Mouse (Mus musculus): ENCODE results near the gene Sbno2. TPM values are rescaled to one million over a fixed set of nuclear protein-coding genes. Genes with fewer than 3 reads are reported as not detected.

The Sbno2 gene
- polyA plus RNA-seq, 1 experiment from 2014 or later = 13.2 TPM

Other genes starting within 250 kb of the Sbno2 start
- gene Prtn3, start 231.1 kb downstream of the Sbno2 start, polyA plus RNA-seq (2014; fragmentation: Nextera tagmentation; extraction: Ambion mirVana) = 2.9 and 5.6 TPM in 2 replicates
- gene Plppr3, start 230.9 kb downstream of the Sbno2 start, polyA plus RNA-seq (2014; fragmentation: Nextera tagmentation; extraction: Ambion mirVana) = 41.3 and 51.7 TPM in 2 replicates
- 0.88 and 3.3 TPM in 2 replicates for gene Elane, start 219.3 kb downstream of the Sbno2 start, polyA plus RNA-seq (2014; fragmentation: Nextera tagmentation; extraction: Ambion mirVana)
- gene Cfd, start 214.7 kb downstream of the Sbno2 start, polyA plus RNA-seq (2014; fragmentation: Nextera tagmentation; extraction: Ambion mirVana) = not detected in 2 replicates
- gene Med16, start 196.6 kb downstream of the Sbno2 start, polyA plus RNA-seq (2014; fragmentation: Nextera tagmentation; extraction: Ambion mirVana) = 43.4 and 46.4 TPM in 2 replicates
- gene Gm26602, start 194.7 kb downstream of the Sbno2 start, polyA plus RNA-seq (2014; fragmentation: Nextera tagmentation; extraction: Ambion mirVana) = 5.3 TPM in 1 of 2 replicates, not detected in the other
- 0.81 and 1.0 TPM in 2 replicates for gene Kiss1r, start 188.6 kb downstream of the Sbno2 start, polyA plus RNA-seq (2014; fragmentation: Nextera tagmentation; extraction: Ambion mirVana)
- 143 and 151 TPM in 2 replicates for gene R3hdm4, start 184.4 kb downstream of the Sbno2 start, polyA plus RNA-seq (2014; fragmentation: Nextera tagmentation; extraction: Ambion mirVana)
- gene Arid3a, start 178.5 kb downstream of the Sbno2 start, polyA plus RNA-seq (2014; fragmentation: Nextera tagmentation; extraction: Ambion mirVana) = 12.7 and 14.0 TPM in 2 replicates
- gene Wdr18, start 145.4 kb downstream of the Sbno2 start, polyA plus RNA-seq (2014; fragmentation: Nextera tagmentation; extraction: Ambion mirVana) = 97.2 and 107 TPM in 2 replicates
- gene Grin3b, start 134.9 kb downstream of the Sbno2 start, polyA plus RNA-seq (2014; fragmentation: Nextera tagmentation; extraction: Ambion mirVana) = 0.32 and 0.36 TPM in 2 replicates
- 15.6 and 16.7 TPM in 2 replicates for gene Tmem259, start 121.2 kb downstream of the Sbno2 start, polyA plus RNA-seq (2014; fragmentation: Nextera tagmentation; extraction: Ambion mirVana)
- 397 and 424 TPM in 2 replicates for gene Cnn2, start 117.0 kb downstream of the Sbno2 start, polyA plus RNA-seq (2014; fragmentation: Nextera tagmentation; extraction: Ambion mirVana)
- 3.2 and 3.6 TPM in 2 replicates for gene Abca7, start 109.1 kb downstream of the Sbno2 start, polyA plus RNA-seq (2014; fragmentation: Nextera tagmentation; extraction: Ambion mirVana)
- 5.1 and 5.7 TPM in 2 replicates for gene Arhgap45, start 88.9 kb downstream of the Sbno2 start, polyA plus RNA-seq (2014; fragmentation: Nextera tagmentation; extraction: Ambion mirVana)
- gene Polr2e, start 65.8 kb downstream of the Sbno2 start, polyA plus RNA-seq (2014; fragmentation: Nextera tagmentation; extraction: Ambion mirVana) = 220 TPM in 2 replicates
- 434 and 466 TPM in 2 replicates for gene Gpx4, start 58.4 kb downstream of the Sbno2 start, polyA plus RNA-seq (2014; fragmentation: Nextera tagmentation; extraction: Ambion mirVana)
- gene Stk11, start 10.2 kb upstream of the Sbno2 start, polyA plus RNA-seq (2014; fragmentation: Nextera tagmentation; extraction: Ambion mirVana) = 25.2 and 25.9 TPM in 2 replicates
- gene Atp5d, start 33.1 kb upstream of the Sbno2 start, polyA plus RNA-seq (2014; fragmentation: Nextera tagmentation; extraction: Ambion mirVana) = 481 and 531 TPM in 2 replicates
- 7.5 and 10.1 TPM in 2 replicates for gene Cbarp, start 35.3 kb upstream of the Sbno2 start, polyA plus RNA-seq (2014; fragmentation: Nextera tagmentation; extraction: Ambion mirVana)
- 29.3 and 32.1 TPM in 2 replicates for gene Midn, start 42.7 kb upstream of the Sbno2 start, polyA plus RNA-seq (2014; fragmentation: Nextera tagmentation; extraction: Ambion mirVana)
- 92.7 and 105 TPM in 2 replicates for gene Cirbp, start 60.4 kb upstream of the Sbno2 start, polyA plus RNA-seq (2014; fragmentation: Nextera tagmentation; extraction: Ambion mirVana)
- gene 1600002K03Rik, start 67.4 kb upstream of the Sbno2 start, polyA plus RNA-seq (2014; fragmentation: Nextera tagmentation; extraction: Ambion mirVana) = 12.5 and 13.9 TPM in 2 replicates
- gene Efna2, start 73.9 kb upstream of the Sbno2 start, polyA plus RNA-seq (2014; fragmentation: Nextera tagmentation; extraction: Ambion mirVana) = 12.2 and 12.5 TPM in 2 replicates
- gene Mum1, start 120.9 kb upstream of the Sbno2 start, polyA plus RNA-seq (2014; fragmentation: Nextera tagmentation; extraction: Ambion mirVana) = 59.7 and 65.6 TPM in 2 replicates
- gene Ndufs7, start 143.6 kb upstream of the Sbno2 start, polyA plus RNA-seq (2014; fragmentation: Nextera tagmentation; extraction: Ambion mirVana) = 337 and 355 TPM in 2 replicates
- 32.1 and 49.3 TPM in 2 replicates for gene Gamt, start 155.4 kb upstream of the Sbno2 start, polyA plus RNA-seq (2014; fragmentation: Nextera tagmentation; extraction: Ambion mirVana)
- gene Dazap1, start 155.9 kb upstream of the Sbno2 start, polyA plus RNA-seq (2014; fragmentation: Nextera tagmentation; extraction: Ambion mirVana) = 48.6 and 51.3 TPM in 2 replicates
- gene Rps15, start 186.9 kb upstream of the Sbno2 start, polyA plus RNA-seq (2014; fragmentation: Nextera tagmentation; extraction: Ambion mirVana) = 1,120 and 1,227 TPM in 2 replicates
- gene Apc2, start 190.4 kb upstream of the Sbno2 start, polyA plus RNA-seq (2014; fragmentation: Nextera tagmentation; extraction: Ambion mirVana) = 8.1 and 8.7 TPM in 2 replicates
- gene 2310011J03Rik, start 215.0 kb upstream of the Sbno2 start, polyA plus RNA-seq (2014; fragmentation: Nextera tagmentation; extraction: Ambion mirVana) = 39.6 and 43.0 TPM in 2 replicates
- 4.5 and 5.6 TPM in 2 replicates for gene Pcsk4, start 223.9 kb upstream of the Sbno2 start, polyA plus RNA-seq (2014; fragmentation: Nextera tagmentation; extraction: Ambion mirVana)
- gene Reep6, start 224.4 kb upstream of the Sbno2 start, polyA plus RNA-seq (2014; fragmentation: Nextera tagmentation; extraction: Ambion mirVana) = 18.0 and 18.5 TPM in 2 replicates
- 13.6 and 13.8 TPM in 2 replicates for gene Adamtsl5, start 242.8 kb upstream of the Sbno2 start, polyA plus RNA-seq (2014; fragmentation: Nextera tagmentation; extraction: Ambion mirVana)